Mouse (Mus musculus): ENCODE measurements around the gene Gm10750. TPM values are rescaled to one million over a fixed set of nuclear protein-coding genes. Genes with fewer than 3 reads are reported as not detected.
"Not testable (repeated sequence)": the region's sequence is repeated elsewhere in the genome, so short reads cannot be mapped to it uniquely, and the experiment has no call there.

Gene Gm10750
- not detected for total RNA-seq (2021)

DNA sequence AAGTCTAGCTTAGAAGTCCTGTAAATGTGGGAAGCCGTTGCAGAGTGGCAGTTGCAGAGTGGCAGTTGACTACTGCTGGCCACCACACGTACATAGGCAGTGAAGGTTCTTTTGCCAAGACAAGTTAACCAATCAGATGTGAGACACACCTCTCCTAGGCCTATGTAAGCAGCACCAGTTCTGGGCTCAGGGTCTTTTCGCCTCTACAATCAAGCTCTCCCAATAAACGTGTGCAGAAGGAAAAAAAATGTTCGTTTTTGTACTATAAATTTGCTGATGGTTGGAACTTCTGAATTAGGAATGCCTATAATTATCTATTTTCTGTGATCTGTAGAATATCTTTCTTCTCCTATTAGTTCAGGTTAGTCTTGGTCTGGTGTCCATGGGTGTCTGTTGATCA, at the start of gene Gm10750:
TSS of gene Gm10750 (minus strand) at position 101 of the 400 bp plus-strand sequence.
- intact Hi-C loops (cut with DNase I); DNase-seq (ENCODE audit: extremely low spot score in 1 of 2, low spot score in 2 of 2): not testable (repeated sequence)

GRCm38 (mm10) chr2:149004826-149005225, 12.2 kb downstream of the Gm10750 start:
- intact Hi-C loops (cut with DNase I) = no loop called here
- no peak for DNase-seq (ENCODE audit: extremely low spot score in 1 of 2, low spot score in 2 of 2)

DNA sequence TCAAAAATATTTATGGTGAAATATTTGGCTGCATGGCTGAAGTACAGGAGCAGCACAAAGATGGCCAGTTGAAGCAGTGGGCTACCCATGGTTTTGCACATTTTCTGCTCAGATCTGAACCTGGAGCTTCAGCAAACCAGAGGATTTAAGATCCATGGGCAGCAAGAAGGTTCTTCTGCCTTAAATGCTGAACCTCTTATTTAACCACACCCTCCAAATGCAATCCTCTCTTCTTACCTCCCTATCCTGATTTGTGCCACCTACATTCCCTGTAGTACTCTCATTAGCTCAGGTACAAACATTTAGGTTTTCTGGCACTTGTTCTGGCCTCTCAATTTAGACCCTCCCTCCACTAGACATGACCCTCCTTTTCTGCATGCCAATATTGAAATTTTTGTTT, 13.9 kb downstream of the Gm10750 start, which contains the start of gene Gm1330:
TSS of gene Gm1330 (minus strand) at position 101 of the 400 bp plus-strand sequence.
- intact Hi-C loops (cut with DNase I) = no loop called here
- no peak for DNase-seq (ENCODE audit: extremely low spot score in 1 of 2, low spot score in 2 of 2)

- no peak for DNase-seq (ENCODE audit: extremely low spot score in 1 of 2, low spot score in 2 of 2)
- intact Hi-C loops (cut with DNase I) = no loop called here
Measured at GRCm38 (mm10) chr2:148995133-148995532, 21.9 kb downstream of the Gm10750 start.

Other genes starting within 250 kb of the Gm10750 start
- gene Cst11, start 245.7 kb downstream of the Gm10750 start, total RNA-seq (2021) = not detected
- not detected for gene 8030411F24Rik, start 235.2 kb downstream of the Gm10750 start, total RNA-seq (2021)
- not detected for gene Cst12, start 227.9 kb downstream of the Gm10750 start, total RNA-seq (2021)
- gene Cst8, start 218.5 kb downstream of the Gm10750 start, total RNA-seq (2021) = not detected
- not detected for gene Cst13, start 197.2 kb downstream of the Gm10750 start, total RNA-seq (2021)
- gene Cst9, start 182.1 kb downstream of the Gm10750 start, total RNA-seq (2021) = not detected
- gene 9230104L09Rik, start 152.2 kb downstream of the Gm10750 start, total RNA-seq (2021) = not detected
- 1,000 to 10,000 TPM; 1,743 to 1,747 TPM for gene Cst3, start 141.5 kb downstream of the Gm10750 start, total RNA-seq (2021)
- gene Gm1330, start 14.0 kb downstream of the Gm10750 start, total RNA-seq (2021) = not detected